Mouse (Mus musculus): ENCODE data around the gene Eif4g2.

The Eif4g2 gene

GRCm38 (mm10) chr7:111069439-111070166 is 13.2 kb downstream of the Eif4g2 start:
- no peak for DNase-seq (ENCODE audit: low read depth)

DNA sequence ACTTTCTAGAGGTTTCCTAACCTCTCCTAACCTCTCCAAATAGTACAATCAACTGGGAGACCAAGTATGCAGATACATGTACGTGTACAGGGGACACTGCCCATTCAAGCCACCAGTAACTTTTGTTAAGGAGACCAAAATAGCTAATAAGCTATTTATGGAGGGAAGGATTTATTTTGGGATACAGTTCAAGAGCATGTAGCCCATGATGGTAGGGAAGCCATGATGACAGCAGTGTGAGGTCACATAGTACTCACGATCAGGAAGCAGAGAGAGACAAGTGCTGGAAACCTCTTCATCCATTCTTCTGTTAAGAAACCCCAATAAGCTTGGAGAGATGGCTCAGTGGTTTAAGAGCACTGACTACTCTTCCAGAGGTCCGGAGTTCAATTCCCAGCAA is 14.6 kb downstream of the Eif4g2 start:
- peak; percentile 14 for DNase-seq (ENCODE audit: low read depth)

DNA sequence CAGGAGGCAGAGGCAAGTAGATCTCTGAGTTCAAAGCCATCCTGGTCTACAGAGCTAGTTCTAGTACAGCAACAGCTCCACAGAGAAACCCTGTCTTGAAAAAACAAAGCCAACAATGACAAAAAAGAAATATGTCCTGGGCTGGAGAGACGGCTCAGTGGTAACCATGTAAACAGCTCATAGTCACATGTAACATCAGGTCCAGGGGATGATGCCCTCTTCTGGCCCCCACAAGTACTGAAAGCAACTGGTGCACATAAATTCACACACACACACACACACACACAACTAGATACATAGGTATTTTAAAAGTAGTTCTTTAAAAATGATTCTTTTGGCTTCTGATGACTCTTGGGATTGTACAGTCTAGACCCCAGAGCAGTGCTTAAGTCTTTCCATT is 19.9 kb downstream of the Eif4g2 start:
- no peak for DNase-seq (ENCODE audit: low read depth)

GRCm38 (mm10) chr7:111059527-111059926 is 23.3 kb downstream of the Eif4g2 start:
- no peak for DNase-seq (ENCODE audit: low read depth)

- no peak for DNase-seq (ENCODE audit: low read depth)
These were observed 26.7 kb downstream of the Eif4g2 start for GRCm38 (mm10) chr7:111055984-111056657.

- DNase-seq (ENCODE audit: low read depth): no peak
These were observed 27.6 kb downstream of the Eif4g2 start for GRCm38 (mm10) chr7:111055221-111055620.

GRCm38 (mm10) chr7:111049652-111050421 is 33.0 kb downstream of the Eif4g2 start:
- DNase-seq (ENCODE audit: low read depth): peak; percentile 72

DNA sequence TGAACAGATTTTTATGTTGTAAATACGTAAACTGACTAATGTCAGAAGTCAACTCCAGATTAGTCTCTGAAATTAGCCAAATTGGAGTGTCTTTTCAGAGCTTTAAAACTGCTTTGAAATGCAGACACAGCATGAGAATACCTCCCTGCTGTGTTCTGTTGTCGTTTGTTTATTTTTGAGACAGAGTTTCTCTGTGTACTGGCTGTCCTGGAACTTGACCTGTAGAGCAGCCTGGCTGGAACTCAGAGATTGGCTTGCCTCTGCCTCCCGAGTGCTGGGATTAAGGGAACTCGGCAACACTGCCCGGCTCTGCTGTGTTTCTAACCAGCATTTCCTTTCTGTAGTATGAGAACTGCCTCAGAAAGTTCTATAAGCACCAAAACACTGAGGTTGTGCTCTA is 33.9 kb downstream of the Eif4g2 start:
- DNase-seq (ENCODE audit: low read depth): no peak

- DNase-seq (ENCODE audit: low read depth): no peak
These were observed 53.7 kb downstream of the Eif4g2 start for GRCm38 (mm10) chr7:111029046-111029553.

- DNase-seq (ENCODE audit: low read depth): peak; percentile 95
These were observed 54.4 kb downstream of the Eif4g2 start, which contains the start of gene Ctr9 for GRCm38 (mm10) chr7:111028281-111029045. Ctr9 (plus strand) TSS chr7:111028951.

DNA sequence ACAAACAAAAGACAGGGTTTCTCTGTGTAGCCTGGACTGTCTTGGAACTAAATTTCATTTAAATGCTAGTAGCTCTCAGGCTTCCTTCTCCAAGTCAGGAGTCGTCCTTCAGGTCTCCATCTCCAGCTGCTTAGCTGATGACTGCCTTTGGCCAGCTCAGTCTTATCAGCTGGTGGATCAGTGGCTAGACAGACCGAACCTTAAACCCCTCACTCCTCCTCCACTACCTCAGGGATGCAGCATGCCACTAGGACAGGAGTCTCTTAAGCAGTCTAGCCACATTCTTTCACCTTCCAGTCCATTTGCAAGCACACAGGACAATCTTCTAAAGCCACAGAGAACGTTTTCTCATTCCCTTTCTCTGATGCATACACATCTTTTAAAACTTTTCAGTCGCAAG is 57.9 kb downstream of the Eif4g2 start:
- DNase-seq (ENCODE audit: low read depth): no peak

- no peak for DNase-seq (ENCODE audit: low read depth)
These were observed 58.7 kb downstream of the Eif4g2 start for GRCm38 (mm10) chr7:111024068-111024594.

DNA sequence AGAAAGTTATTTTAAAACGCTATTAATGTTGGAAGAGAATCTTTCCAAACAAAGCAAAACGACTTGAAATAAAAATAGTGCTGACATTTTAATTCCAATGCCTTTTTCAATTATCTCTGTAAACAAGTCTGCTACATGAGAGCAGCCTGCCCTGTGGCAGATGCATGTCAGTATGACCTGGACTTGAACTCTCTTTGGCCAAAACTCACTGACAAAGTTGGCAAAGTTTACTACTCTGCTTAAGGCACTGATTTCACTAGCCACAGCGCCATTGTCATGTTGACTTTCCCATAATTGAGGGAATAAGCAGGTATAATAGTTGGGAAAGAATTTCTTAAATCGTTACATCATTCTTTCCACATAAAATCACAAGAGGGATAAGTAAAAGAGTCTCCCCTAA is 62.0 kb downstream of the Eif4g2 start:
- no peak for DNase-seq (ENCODE audit: low read depth)

All from induced T-regulatory cell, adult 2 months (primary cell).